Mouse (Mus musculus) C2C12 (cell line): ENCODE data around the gene Cdk15.

Experiments used
- CEBPB ChIP-seq: IDR thresholded peaks from one replicate; pipeline ENCODE4 v1.6.1; 2011; ENCODE audit warnings: low read depth, mild to moderate bottlenecking, control low read depth, moderate library complexity
- CTCF ChIP-seq: IDR thresholded peaks from one replicate; pipeline ENCODE4 v1.5.1; 2011; ENCODE audit not compliant: control insufficient read depth, insufficient read depth, insufficient read length
- MAX ChIP-seq: IDR thresholded peaks from one replicate; pipeline ENCODE4 v1.6.1; 2011; ENCODE audit warnings: mild to moderate bottlenecking, control low read depth
- MYOG ChIP-seq: IDR thresholded peaks from one replicate; pipeline ENCODE4 v1.6.1; 2011; ENCODE audit not compliant: control insufficient read depth, insufficient read length; ENCODE audit errors: extremely low read depth

DNA sequence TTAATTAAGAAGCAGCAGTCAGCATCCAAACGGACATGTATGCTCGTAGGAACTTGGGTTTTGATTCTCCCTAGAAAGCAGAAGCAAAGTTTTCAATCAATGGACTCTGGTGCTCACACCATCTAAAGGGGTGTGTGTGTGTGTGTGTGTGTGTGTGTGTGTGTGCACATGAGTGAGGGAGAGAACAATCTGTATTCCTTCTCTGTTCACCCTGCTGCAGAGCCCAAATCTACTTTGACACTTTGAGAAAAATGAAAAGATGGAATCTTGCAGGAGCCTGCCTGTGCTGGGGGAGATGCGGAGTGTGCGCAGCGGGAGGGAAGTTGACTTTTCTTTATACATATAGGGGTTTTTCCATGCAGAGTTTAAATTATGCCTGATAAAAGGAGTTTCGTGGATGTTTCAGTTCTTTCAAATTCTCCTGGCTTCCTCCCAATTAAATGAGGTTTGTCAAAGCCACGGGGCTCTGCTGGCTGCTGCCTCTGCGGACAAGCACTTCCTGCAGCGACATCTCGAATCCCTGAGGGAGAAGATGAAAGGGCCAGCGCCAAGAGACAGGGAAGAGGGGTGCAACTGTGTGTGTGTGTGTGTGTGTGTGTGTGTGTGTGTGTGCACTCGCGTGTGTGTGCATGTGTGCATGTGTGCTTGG lies 76.2 kb downstream of the Cdk15 start:
- TF ChIP-seq CTCF = no peak
- no peak for TF ChIP-seq MAX
- TF ChIP-seq MYOG = no peak
- TF ChIP-seq CEBPB = no peak
